Mouse (Mus musculus) CD4-positive helper T cell, adult 2 months (primary cell): ENCODE measurements at regions not wholly inside any gene's neighbourhood (a gene's known extent, or its start where the extent isn't known, plus 50 kb on each side); places are given as distances from the start of the nearest gene placed in this dataset.

Experiments used
- DNase-seq: peaks from one replicate; pipeline ENCODE4 v3.0.0-alpha.2; 2012; ENCODE audit warnings: low read depth, missing footprints, low spot score

GRCm38 (mm10) chr1:79917426-79918150, 56.6 kb upstream of the Serpine2 start:
- no peak for DNase-seq
